In genomic region chr2:146407078-146407477, GRCm38 (mm10) we compare ENCODE assay signal across 29 mouse cellular contexts.
"Had no signal": no experiment of that assay in that cellular context is flagged by ENCODE, and none has a peak within 500 bp of the region (broad histone marks: within the 10 kb centered on the region; RNA-seq: fewer than 3 reads in every experiment).

No protein-coding gene starts in this region.

- H3K9ac ChIP-seq: limb, embryonic 12.5 days; limb, embryonic 13.5 days; limb, embryonic 15.5 days; liver, embryonic 13.5 days; liver, embryonic 14.5 days; liver, embryonic 15.5 days; liver, postnatal 0 days; lung, embryonic 14.5 days; lung, embryonic 15.5 days; midbrain, embryonic 12.5 days; midbrain, embryonic 13.5 days; midbrain, embryonic 15.5 days had no signal

- H3K9me3 ChIP-seq: limb, embryonic 10.5 days; limb, embryonic 12.5 days; limb, embryonic 13.5 days; limb, embryonic 15.5 days; liver, embryonic 13.5 days; liver, embryonic 15.5 days; lung, embryonic 15.5 days; megakaryocyte, embryonic 14.5 days; midbrain, embryonic 10.5 days; midbrain, embryonic 12.5 days; midbrain, embryonic 13.5 days; midbrain, embryonic 15.5 days had no signal

- H3K27me3 ChIP-seq: limb, embryonic 12.5 days; limb, embryonic 13.5 days; limb, embryonic 15.5 days; liver, embryonic 13.5 days; liver, embryonic 15.5 days; lung, embryonic 15.5 days; megakaryocyte, embryonic 14.5 days; midbrain, embryonic 12.5 days; midbrain, embryonic 13.5 days; midbrain, embryonic 15.5 days had no signal

- H3K4me3 ChIP-seq: left cerebral cortex, adult 2 months; limb, embryonic 10.5 days; limb, embryonic 12.5 days; limb, embryonic 13.5 days; limb, embryonic 15.5 days; liver, embryonic 13.5 days; liver, embryonic 15.5 days; lung, embryonic 15.5 days; megakaryocyte, embryonic 14.5 days; midbrain, embryonic 10.5 days; midbrain, embryonic 12.5 days; midbrain, embryonic 13.5 days; midbrain, embryonic 15.5 days; myocyte had no signal

- H3K36me3 ChIP-seq: limb, embryonic 15.5 days; lung, embryonic 15.5 days; midbrain, embryonic 12.5 days; midbrain, embryonic 15.5 days had no signal

- H3K27ac ChIP-seq: left cerebral cortex, adult 2 months; limb, embryonic 10.5 days; limb, embryonic 12.5 days; limb, embryonic 13.5 days; limb, embryonic 15.5 days; liver, embryonic 13.5 days; liver, embryonic 14.5 days; liver, embryonic 15.5 days; lung, embryonic 15.5 days; macrophage; midbrain, embryonic 10.5 days; midbrain, embryonic 12.5 days; midbrain, embryonic 13.5 days; midbrain, embryonic 15.5 days had no signal

- ATAC-seq: liver, postnatal 0 days; lung, postnatal 0 days; midbrain, embryonic 13.5 days; midbrain, embryonic 15.5 days; midbrain, embryonic 16.5 days had no signal

- DNase-seq: left cerebral cortex, postnatal 4 days; liver; liver, embryonic 13.5 days; liver, postnatal 0 days; lung, adult 2 months; lung, embryonic 14.5 days; lung, postnatal 10 days; lung, postnatal 14 days; lung, postnatal 4 days; midbrain, embryonic 14.5 days had no signal

- H3K4me2 ChIP-seq: limb, embryonic 12.5 days; limb, embryonic 13.5 days; limb, embryonic 15.5 days; liver, embryonic 11.5 days; liver, embryonic 13.5 days; liver, embryonic 15.5 days; lung, embryonic 14.5 days; lung, embryonic 15.5 days; midbrain, embryonic 11.5 days; midbrain, embryonic 12.5 days; midbrain, embryonic 13.5 days; midbrain, embryonic 15.5 days had no signal

- H3K4me1 ChIP-seq: limb, embryonic 10.5 days; limb, embryonic 12.5 days; limb, embryonic 13.5 days; limb, embryonic 15.5 days; liver, embryonic 13.5 days; liver, embryonic 15.5 days; lung, embryonic 15.5 days; midbrain, embryonic 12.5 days; midbrain, embryonic 13.5 days; midbrain, embryonic 15.5 days had no signal
